Comparison of ENCODE assay signal across 21 mouse cellular contexts in genomic region chr19:42877653-42878052, GRCm38 (mm10).
DNase-seq lines count a peak whose midpoint lies in the region; ATAC-seq and TF ChIP-seq lines count a peak whose summit lies in the region.
"Had no signal": no experiment of that assay in that cellular context is flagged by ENCODE, and none has a peak within 500 bp of the region (broad histone marks: within the 10 kb centered on the region; RNA-seq: fewer than 3 reads in every experiment).

No protein-coding gene starts in this region.

- no peak overlapping the region for H3K4me3 ChIP-seq in kidney, embryonic 14.5 days (ENCODE audit: low read length)
- no peak overlapping the region for H3K4me3 ChIP-seq in kidney, embryonic 16.5 days (ENCODE audit: low read length)
- H3K4me3 ChIP-seq in kidney, postnatal 0 days (replicated peaks; ENCODE audit: low read depth, low read length), result no peak overlapping the region
- no peak overlapping the region for H3K4me3 ChIP-seq in kidney, embryonic 15.5 days (replicated peaks)

- no peaks in the 10 kb centered on the region for H3K27me3 ChIP-seq in kidney, embryonic 14.5 days (ENCODE audit: control insufficient read depth, insufficient read depth, low read length)
- H3K27me3 ChIP-seq in kidney, embryonic 16.5 days (ENCODE audit: insufficient read depth, low read length), result no peaks in the 10 kb centered on the region
- H3K27me3 ChIP-seq in kidney, postnatal 0 days (ENCODE audit: insufficient read depth, low read length), result no peaks in the 10 kb centered on the region
- no peaks in the 10 kb centered on the region for H3K27me3 ChIP-seq in kidney, embryonic 15.5 days
- H3K27me3 ChIP-seq: CH12.LX had no signal

- WGBS in kidney, embryonic 14.5 days, result 33% methylated on average over 4 of the region's 4 CpGs
- WGBS in kidney, embryonic 16.5 days, result 35% methylated on average over 4 of the region's 4 CpGs
- WGBS in kidney, postnatal 0 days, result 34% methylated on average over 4 of the region's 4 CpGs
- 41% methylated on average over 4 of the region's 4 CpGs for WGBS in kidney, embryonic 15.5 days

- H3K36me3 ChIP-seq in kidney, embryonic 14.5 days (ENCODE audit: control insufficient read depth, insufficient read depth, low read length), result no peaks in the 10 kb centered on the region
- H3K36me3 ChIP-seq in kidney, embryonic 16.5 days (ENCODE audit: insufficient read depth, low read length), result no peaks in the 10 kb centered on the region
- H3K36me3 ChIP-seq in kidney, postnatal 0 days (ENCODE audit: insufficient read depth, low read length), result no peaks in the 10 kb centered on the region
- no peaks in the 10 kb centered on the region for H3K36me3 ChIP-seq in kidney, embryonic 15.5 days
- H3K36me3 ChIP-seq: G1E had no signal

- no peak overlapping the region for H3K9ac ChIP-seq in kidney, embryonic 14.5 days (ENCODE audit: low read depth, low read length)
- H3K9ac ChIP-seq in kidney, embryonic 16.5 days (replicated peaks; ENCODE audit: low read length), result no peak overlapping the region
- no peak overlapping the region for H3K9ac ChIP-seq in kidney, postnatal 0 days (ENCODE audit: low read depth, low read length)
- no peak overlapping the region for H3K9ac ChIP-seq in kidney, embryonic 15.5 days

- ATAC-seq in kidney, embryonic 14.5 days (ENCODE audit: low FRiP score, low TSS enrichment), result peak; percentile 68; the same call in 1 of the 2 replicates
- ATAC-seq in kidney, embryonic 16.5 days (ENCODE audit: low FRiP score, low TSS enrichment), result 0 out of 2 replicates have a peak, but pooled peaks have one; percentile 46
- no peak for ATAC-seq in kidney, postnatal 0 days (replicated peaks; ENCODE audit: low FRiP score, low read depth)
- no peak for ATAC-seq in kidney, embryonic 15.5 days (replicated peaks; ENCODE audit: low FRiP score)
- ATAC-seq: activated CD4-positive, CD25-positive, alpha-beta regulatory T cell, adult 4 months; CD4-positive, CD25-positive, alpha-beta regulatory T cell, adult 4 months; Patski had no signal

- no peaks in the 10 kb centered on the region for H3K4me1 ChIP-seq in kidney, embryonic 14.5 days (ENCODE audit: control insufficient read depth, insufficient read depth, low read length)
- H3K4me1 ChIP-seq in kidney, embryonic 16.5 days (ENCODE audit: insufficient read depth, low read length), result no peaks in the 10 kb centered on the region
- H3K4me1 ChIP-seq in kidney, postnatal 0 days (replicated peaks; ENCODE audit: insufficient read depth, low read length), result no peaks in the 10 kb centered on the region
- H3K4me1 ChIP-seq in kidney, embryonic 15.5 days, result 0 out of 2 replicates have a peak, but pooled peaks cover 3% of the 10 kb centered on the region

- H3K9me3 ChIP-seq in kidney, embryonic 14.5 days (ENCODE audit: control insufficient read depth, low read length), result no peaks in the 10 kb centered on the region
- H3K9me3 ChIP-seq in kidney, embryonic 16.5 days (ENCODE audit: low read length), result no peaks in the 10 kb centered on the region
- no peaks in the 10 kb centered on the region for H3K9me3 ChIP-seq in kidney, postnatal 0 days (replicated peaks; ENCODE audit: low read length)
- H3K9me3 ChIP-seq in kidney, embryonic 15.5 days (replicated peaks), result no peaks in the 10 kb centered on the region
- H3K9me3 ChIP-seq: G1E had no signal

- no peak for DNase-seq in kidney, postnatal 14 days
- no peak for DNase-seq in kidney, adult 18-20 months
- DNase-seq in kidney, postnatal 0 days (ENCODE audit: low spot score), result peak; percentile 53
- DNase-seq: adrenal gland, adult 2 months; adrenal gland, adult 8-10 months; adrenal gland, postnatal 10 days; adrenal gland, postnatal 14 days; adrenal gland, postnatal 25 days; adrenal gland, postnatal 36 days; B cell, adult 2 months; cerebellum, adult 11 months; cerebellum, adult 11-12 months; cerebellum, adult 18-20 months had no signal

- no peak overlapping the region for H3K27ac ChIP-seq in kidney, embryonic 14.5 days (ENCODE audit: low read depth, low read length)
- no peak overlapping the region for H3K27ac ChIP-seq in kidney, embryonic 16.5 days (ENCODE audit: low read length)
- no peak overlapping the region for H3K27ac ChIP-seq in kidney, postnatal 0 days
- H3K27ac ChIP-seq in kidney, embryonic 15.5 days, result no peak overlapping the region

- H3K4me2 ChIP-seq in kidney, embryonic 14.5 days (replicated peaks; ENCODE audit: low read depth, low read length), result no peak overlapping the region
- no peak overlapping the region for H3K4me2 ChIP-seq in kidney, embryonic 16.5 days (replicated peaks; ENCODE audit: low read depth, low read length)
- no peak overlapping the region for H3K4me2 ChIP-seq in kidney, postnatal 0 days (ENCODE audit: low read length)
- no peak overlapping the region for H3K4me2 ChIP-seq in kidney, embryonic 15.5 days

- TF ChIP-seq CTCF in kidney, postnatal 0 days (IDR thresholded peaks at IDR 0.05; ENCODE audit: low read depth), result no peak

Comparison
In these comparisons a context has a peak if more than half of its experiments do, and no peak if none do; other contexts are left out.
1. ATAC-seq: peak in kidney, embryonic 14.5 days (single experiment) and kidney, embryonic 16.5 days (single experiment); none in kidney, postnatal 0 days (single experiment) and kidney, embryonic 15.5 days (single experiment).